Mouse (Mus musculus): ENCODE results near the gene R3hdm2.
A peak's percentile ranks its signal among the peaks of the same experiment; 100 is the strongest.

DNA sequence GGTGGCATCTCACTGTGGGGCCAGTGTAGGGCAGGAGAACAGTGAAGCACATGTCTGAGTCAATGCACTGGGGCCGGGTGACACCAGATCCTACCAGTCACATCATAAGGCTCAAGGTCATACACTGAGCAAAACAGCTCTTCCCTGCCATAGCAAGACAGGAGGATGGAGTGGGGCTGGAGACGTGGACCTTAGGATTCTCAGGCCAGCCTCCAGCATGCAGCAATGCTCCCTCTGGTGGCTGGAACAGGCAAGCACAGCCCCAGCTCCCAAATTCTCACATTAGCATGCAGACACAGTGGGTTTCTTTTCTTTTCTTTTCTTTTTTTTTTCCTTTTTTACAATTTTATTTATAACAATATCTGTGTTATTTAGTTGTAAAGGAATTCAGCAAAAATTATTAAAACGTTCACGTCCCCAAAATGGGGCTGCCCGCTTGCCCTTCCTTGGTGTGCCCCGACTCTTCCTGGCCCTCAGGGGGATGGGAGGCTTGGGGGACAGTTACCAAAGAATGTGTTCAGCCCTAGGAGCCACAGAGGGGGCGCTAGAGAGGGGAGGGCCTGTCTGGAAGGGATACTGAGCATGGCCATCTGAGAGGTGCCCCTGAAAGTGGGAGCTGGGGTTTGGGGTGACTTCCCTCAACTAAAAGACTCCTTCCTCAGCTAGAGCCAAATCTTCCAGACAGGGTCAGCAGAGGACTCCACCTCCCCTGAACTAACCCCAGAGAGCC, 157.9 kb downstream of the R3hdm2 start:
- TF ChIP-seq CTCF (IDR thresholded peaks at IDR 0.05; ENCODE audit: borderline replicate concordance, extremely low read depth, insufficient read depth, insufficient read length) (peak; percentile 98), POLR2A (IDR thresholded peaks at IDR 0.05; ENCODE audit: borderline replicate concordance, extremely low read depth, insufficient read depth, insufficient read length, poor library complexity, severe bottlenecking) (no peak)

Measured in brain, embryonic 14.5 days (tissue).